Mouse (Mus musculus): ENCODE results near the gene Sema5a. TPM values are rescaled to one million over a fixed set of nuclear protein-coding genes. Genes with fewer than 3 reads are reported as not detected.

The Sema5a gene
- polyA plus RNA-seq, 1 experiment from 2014 or later: 6.5 TPM

DNA sequence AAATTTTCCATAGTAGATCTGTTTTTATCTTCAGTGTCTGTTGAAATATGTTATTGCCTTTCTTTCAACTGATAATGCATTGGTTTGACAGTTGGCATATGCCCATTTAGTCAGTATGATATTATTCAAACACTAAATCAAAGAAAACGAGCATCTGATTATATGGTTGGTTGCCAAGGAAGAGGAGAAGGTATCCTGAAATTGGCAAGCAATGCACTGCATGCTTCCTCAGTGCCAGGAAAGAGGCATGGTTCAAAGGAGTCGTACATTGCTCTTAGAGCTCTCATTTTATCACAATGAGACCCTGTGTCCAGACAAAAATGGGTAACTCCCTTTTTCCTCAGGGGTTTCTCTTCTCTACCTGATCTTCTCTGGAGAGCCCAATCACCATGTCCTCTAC, 214.4 kb downstream of the Sema5a start:
- Histone ChIP-seq H3K36me3 (no peaks in the 10 kb centered on the region), H3K4me2 (no peak overlapping the region), H3K27ac (no peak overlapping the region), H3K4me3 (no peak overlapping the region), H3K9ac (no peak overlapping the region), H3K27me3 (no peaks in the 10 kb centered on the region), H3K4me1 (replicated peaks) (no peaks in the 10 kb centered on the region), H3K9me3 (replicated peaks) (no peaks in the 10 kb centered on the region)
- 63% methylated on average over 2 of the region's 2 CpGs for WGBS
- no peak for ATAC-seq (replicated peaks; ENCODE audit: insufficient number of reproducible peaks, insufficient read depth, low FRiP score, low read depth)

- Histone ChIP-seq H3K4me2 (no peak overlapping the region), H3K4me1 (replicated peaks) (no peaks in the 10 kb centered on the region), H3K4me3 (no peak overlapping the region), H3K27me3 (no peaks in the 10 kb centered on the region), H3K9me3 (replicated peaks) (no peaks in the 10 kb centered on the region), H3K36me3 (no peaks in the 10 kb centered on the region), H3K27ac (no peak overlapping the region), H3K9ac (no peak overlapping the region)
- no peak for ATAC-seq (replicated peaks; ENCODE audit: insufficient number of reproducible peaks, insufficient read depth, low FRiP score, low read depth)
- 75% methylated on average over 7 of the region's 7 CpGs for WGBS
Measured at GRCm38 (mm10) chr15:32460238-32460637, 215.6 kb downstream of the Sema5a start.

- no peak for ATAC-seq (replicated peaks; ENCODE audit: insufficient number of reproducible peaks, insufficient read depth, low FRiP score, low read depth)
- Histone ChIP-seq H3K27ac (no peak overlapping the region), H3K27me3 (no peaks in the 10 kb centered on the region), H3K9ac (no peak overlapping the region), H3K4me1 (replicated peaks) (no peaks in the 10 kb centered on the region), H3K36me3 (no peaks in the 10 kb centered on the region), H3K4me3 (no peak overlapping the region), H3K9me3 (replicated peaks) (no peaks in the 10 kb centered on the region), H3K4me2 (no peak overlapping the region)
- 63% methylated on average over 6 of the region's 6 CpGs for WGBS
Measured at GRCm38 (mm10) chr15:32471480-32472050, 227.0 kb downstream of the Sema5a start.

- no peak overlapping the region for H3K27ac ChIP-seq
- H3K4me3 ChIP-seq: no peak overlapping the region
- no peak for ATAC-seq (replicated peaks; ENCODE audit: insufficient number of reproducible peaks, insufficient read depth, low FRiP score, low read depth)
- H3K4me2 ChIP-seq: no peak overlapping the region
- H3K4me1 ChIP-seq (replicated peaks): no peaks in the 10 kb centered on the region
- no peak overlapping the region for H3K9ac ChIP-seq
- H3K9me3 ChIP-seq (replicated peaks): no peaks in the 10 kb centered on the region
- no peaks in the 10 kb centered on the region for H3K27me3 ChIP-seq
- H3K36me3 ChIP-seq: no peaks in the 10 kb centered on the region
Measured at GRCm38 (mm10) chr15:32480747-32481146, 236.1 kb downstream of the Sema5a start.

- H3K9ac ChIP-seq: no peak overlapping the region
- ATAC-seq (replicated peaks; ENCODE audit: insufficient number of reproducible peaks, insufficient read depth, low FRiP score, low read depth): no peak
- no peaks in the 10 kb centered on the region for H3K36me3 ChIP-seq
- no peak overlapping the region for H3K4me3 ChIP-seq
- 0 out of 2 replicates have a peak, but pooled peaks cover 4% of the 10 kb centered on the region for H3K4me1 ChIP-seq (replicated peaks)
- no peak overlapping the region for H3K4me2 ChIP-seq
- no peak overlapping the region for H3K27ac ChIP-seq
- 83% methylated on average over 8 of the region's 8 CpGs for WGBS
- H3K27me3 ChIP-seq: no peaks in the 10 kb centered on the region
- H3K9me3 ChIP-seq (replicated peaks): no peaks in the 10 kb centered on the region
Measured at GRCm38 (mm10) chr15:32485064-32485964, 240.7 kb downstream of the Sema5a start.

GRCm38 (mm10) chr15:32487968-32488367, 243.4 kb downstream of the Sema5a start:
- Histone ChIP-seq H3K27me3 (no peaks in the 10 kb centered on the region), H3K9me3 (replicated peaks) (no peaks in the 10 kb centered on the region), H3K4me3 (no peak overlapping the region), H3K36me3 (no peaks in the 10 kb centered on the region), H3K4me2 (no peak overlapping the region), H3K27ac (no peak overlapping the region), H3K4me1 (replicated peaks) (0 out of 2 replicates have a peak, but pooled peaks cover 4% of the 10 kb centered on the region), H3K9ac (no peak overlapping the region)
- WGBS: 38% methylated on average over 1 of the region's 1 CpGs
- no peak for ATAC-seq (replicated peaks; ENCODE audit: insufficient number of reproducible peaks, insufficient read depth, low FRiP score, low read depth)

DNA sequence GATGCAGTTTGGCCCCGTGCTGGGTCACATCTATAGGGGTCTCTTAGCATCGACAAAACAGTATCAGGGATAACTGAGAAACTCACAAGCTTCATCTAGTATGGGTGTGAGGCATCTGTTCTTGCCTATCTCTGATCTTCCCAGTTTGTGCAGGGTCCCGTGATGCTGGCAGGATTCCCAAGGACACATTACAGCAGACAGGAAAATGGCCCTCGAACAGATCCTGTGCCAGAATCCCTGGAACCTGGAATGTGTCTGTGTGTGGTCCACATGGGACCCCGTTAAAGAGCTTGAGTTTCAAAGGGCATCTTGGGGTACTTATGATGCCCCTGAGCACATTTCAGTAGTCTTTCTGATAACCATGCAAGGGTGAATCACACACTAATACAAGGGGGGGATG, 249.6 kb downstream of the Sema5a start:
- H3K4me2 ChIP-seq: no peak overlapping the region
- no peak overlapping the region for H3K4me3 ChIP-seq
- no peaks in the 10 kb centered on the region for H3K27me3 ChIP-seq
- H3K36me3 ChIP-seq: no peaks in the 10 kb centered on the region
- no peak overlapping the region for H3K9ac ChIP-seq
- WGBS: 61% methylated on average over 5 of the region's 5 CpGs
- peaks cover 6% of the 10 kb centered on the region for H3K4me1 ChIP-seq (replicated peaks)
- no peak for ATAC-seq (replicated peaks; ENCODE audit: insufficient number of reproducible peaks, insufficient read depth, low FRiP score, low read depth)
- H3K27ac ChIP-seq: no peak overlapping the region
- no peaks in the 10 kb centered on the region for H3K9me3 ChIP-seq (replicated peaks)

DNA sequence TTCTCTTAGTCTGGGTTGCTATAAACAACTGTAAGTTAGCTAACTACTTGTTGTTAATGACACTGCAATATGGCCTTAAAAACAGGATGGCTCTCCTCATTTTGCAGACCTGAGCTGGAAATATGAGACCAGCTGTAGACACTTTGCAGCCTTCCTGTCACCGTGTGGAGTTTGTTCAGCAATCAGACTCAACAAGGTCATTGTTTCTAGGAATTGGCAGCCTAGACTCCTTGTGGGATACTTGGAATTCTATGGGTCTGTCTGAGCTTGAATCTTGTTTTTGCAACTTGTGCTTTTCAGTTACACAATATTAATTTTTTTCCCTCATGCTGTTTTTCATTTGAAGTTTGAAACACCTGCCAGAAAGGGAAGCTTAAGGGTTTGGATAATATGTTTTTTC, 250.3 kb downstream of the Sema5a start:
- H3K36me3 ChIP-seq: no peaks in the 10 kb centered on the region
- no peak overlapping the region for H3K9ac ChIP-seq
- WGBS: 14% methylated on average over 1 of the region's 1 CpGs
- no peak for ATAC-seq (replicated peaks; ENCODE audit: insufficient number of reproducible peaks, insufficient read depth, low FRiP score, low read depth)
- no peak overlapping the region for H3K4me3 ChIP-seq
- H3K27ac ChIP-seq: no peak overlapping the region
- no peak overlapping the region for H3K4me2 ChIP-seq
- H3K27me3 ChIP-seq: no peaks in the 10 kb centered on the region
- H3K4me1 ChIP-seq (replicated peaks): peaks cover 6% of the 10 kb centered on the region
- no peaks in the 10 kb centered on the region for H3K9me3 ChIP-seq (replicated peaks)

GRCm38 (mm10) chr15:32496880-32497279, 252.3 kb downstream of the Sema5a start:
- H3K4me3 ChIP-seq: no peak overlapping the region
- H3K9me3 ChIP-seq (replicated peaks): no peaks in the 10 kb centered on the region
- no peaks in the 10 kb centered on the region for H3K27me3 ChIP-seq
- no peak for ATAC-seq (replicated peaks; ENCODE audit: insufficient number of reproducible peaks, insufficient read depth, low FRiP score, low read depth)
- H3K9ac ChIP-seq: no peak overlapping the region
- H3K36me3 ChIP-seq: no peaks in the 10 kb centered on the region
- H3K4me2 ChIP-seq: no peak overlapping the region
- H3K4me1 ChIP-seq (replicated peaks): peaks cover 6% of the 10 kb centered on the region
- H3K27ac ChIP-seq: no peak overlapping the region
- WGBS: 66% methylated on average over 4 of the region's 4 CpGs

DNA sequence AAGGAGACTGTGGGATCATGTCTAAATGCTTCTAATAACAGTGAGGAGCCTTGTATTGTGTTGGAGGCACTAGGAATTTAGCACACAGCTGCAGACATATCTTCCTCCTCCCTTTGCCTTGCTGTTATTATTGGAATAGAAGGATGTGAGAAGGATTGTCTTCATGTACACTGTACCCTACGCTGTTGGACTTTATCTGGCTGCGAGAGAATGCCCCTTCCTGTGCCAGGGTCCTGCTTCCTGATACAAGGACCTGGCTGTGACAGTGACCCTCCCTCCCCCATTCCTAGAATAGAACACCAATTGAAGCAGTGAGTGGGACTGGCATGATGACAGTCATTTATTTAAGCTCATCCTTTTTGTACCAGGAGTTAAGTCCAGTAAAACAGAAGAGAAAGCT, 261.3 kb downstream of the Sema5a start:
- no peaks in the 10 kb centered on the region for H3K9me3 ChIP-seq (replicated peaks)
- no peaks in the 10 kb centered on the region for H3K36me3 ChIP-seq
- ATAC-seq (replicated peaks; ENCODE audit: insufficient number of reproducible peaks, insufficient read depth, low FRiP score, low read depth): no peak
- H3K4me2 ChIP-seq: no peak overlapping the region
- H3K27me3 ChIP-seq: no peaks in the 10 kb centered on the region
- no peak overlapping the region for H3K4me3 ChIP-seq
- no peak overlapping the region for H3K9ac ChIP-seq
- peaks cover 6% of the 10 kb centered on the region for H3K4me1 ChIP-seq (replicated peaks)
- 25% methylated on average over 2 of the region's 2 CpGs for WGBS
- peak overlapping the region; percentile 37; the same call in 1 of the 2 replicates for H3K27ac ChIP-seq

- no peak overlapping the region for H3K27ac ChIP-seq
- no peaks in the 10 kb centered on the region for H3K36me3 ChIP-seq
- H3K4me2 ChIP-seq: no peak overlapping the region
- H3K4me3 ChIP-seq: no peak overlapping the region
- no peaks in the 10 kb centered on the region for H3K9me3 ChIP-seq (replicated peaks)
- ATAC-seq (replicated peaks; ENCODE audit: insufficient number of reproducible peaks, insufficient read depth, low FRiP score, low read depth): no peak
- no peaks in the 10 kb centered on the region for H3K27me3 ChIP-seq
- H3K4me1 ChIP-seq (replicated peaks): peaks cover 3% of the 10 kb centered on the region
- no peak overlapping the region for H3K9ac ChIP-seq
Measured at GRCm38 (mm10) chr15:32508282-32508681, 263.7 kb downstream of the Sema5a start.

- Histone ChIP-seq H3K9me3 (replicated peaks) (no peaks in the 10 kb centered on the region), H3K4me1 (replicated peaks) (peaks cover 11% of the 10 kb centered on the region), H3K9ac (no peak overlapping the region), H3K27ac (no peak overlapping the region), H3K27me3 (no peaks in the 10 kb centered on the region), H3K4me2 (no peak overlapping the region), H3K36me3 (no peaks in the 10 kb centered on the region), H3K4me3 (no peak overlapping the region)
- ATAC-seq (replicated peaks; ENCODE audit: insufficient number of reproducible peaks, insufficient read depth, low FRiP score, low read depth): no peak
- 14% methylated on average over 1 of the region's 1 CpGs for WGBS
Measured at GRCm38 (mm10) chr15:32514877-32515276, 270.3 kb downstream of the Sema5a start.

Data from heart, embryonic 15.5 days (tissue).